Mouse (Mus musculus) hematopoietic stem cell, adult 5-6 weeks (primary cell): ENCODE measurements around the gene Ptch2. TPM values are rescaled to one million over a fixed set of nuclear protein-coding genes. Genes with fewer than 3 reads are reported as not detected.

Source experiments
- ATAC-seq, 2 experiments: fragments of 125-278 bp in 1 of 2; replicated peaks in 1 of 2; 2 replicates each; pipeline ENCODE4 v1.8.0; 2016 to 2017; ENCODE audit warnings: inconsistent platforms in 2 of 2, mild to moderate bottlenecking in 2 of 2, moderate number of reproducible peaks in 2 of 2, low read depth in 1 of 2, moderate TSS enrichment in 1 of 2; ENCODE audit not compliant: low FRiP score in 2 of 2, poor library complexity in 2 of 2, severe bottlenecking in 2 of 2, insufficient read depth in 1 of 2, low TSS enrichment in 1 of 2
- total RNA-seq: library from RNA; stranded (forward); fragments of 172-1452, 232-1000 nt; gene quantifications from 2 replicates; pipeline ENCODE4 v1.2.3, GENCODE M21; 2017

The Ptch2 gene
- total RNA-seq, 1 experiment from 2014 or later = not detected

DNA sequence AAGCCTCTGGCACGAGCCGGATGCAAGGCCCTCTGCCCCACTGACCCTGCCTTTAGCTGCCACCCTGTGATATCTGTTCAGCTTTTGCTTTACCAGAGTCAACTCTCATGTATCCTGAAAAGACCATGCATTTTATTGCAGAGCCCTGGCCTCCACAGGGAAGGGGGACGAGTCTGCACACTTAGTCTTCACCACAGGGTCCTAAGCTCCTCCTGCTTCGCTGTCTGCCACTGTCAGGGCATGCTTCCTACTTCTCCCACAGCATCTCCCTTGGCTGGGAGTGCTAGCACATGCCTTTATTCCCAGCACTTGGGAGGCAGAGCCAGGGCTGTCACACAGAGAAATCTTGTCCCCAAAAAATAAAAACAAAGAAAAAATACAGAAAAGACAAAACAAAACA lies 65.3 kb downstream of the Ptch2 start:
- no peak for ATAC-seq

Other genes starting within 250 kb of the Ptch2 start
- 0.10 and 0.56 TPM in 2 replicates for gene Zswim5, start 218.7 kb upstream of the Ptch2 start, total RNA-seq
- 40.1 and 52.0 TPM in 2 replicates for gene Urod, start 101.7 kb upstream of the Ptch2 start, total RNA-seq
- 14.4 and 17.0 TPM in 2 replicates for gene Hectd3, start 100.8 kb upstream of the Ptch2 start, total RNA-seq
- gene Eif2b3, start 76.7 kb upstream of the Ptch2 start, total RNA-seq = 21.2 and 34.4 TPM in 2 replicates
- gene Btbd19, start 29.6 kb downstream of the Ptch2 start, total RNA-seq = 8.4 and 13.3 TPM in 2 replicates
- gene Tctex1d4, start 30.7 kb downstream of the Ptch2 start, total RNA-seq = not detected in 2 replicates
- 3.1 and 9.3 TPM in 2 replicates for gene Plk3, start 37.9 kb downstream of the Ptch2 start, total RNA-seq
- gene Rps8, start 60.2 kb downstream of the Ptch2 start, total RNA-seq = 2,027 and 2,234 TPM in 2 replicates
- gene Kif2c, start 86.6 kb downstream of the Ptch2 start, total RNA-seq = 21.9 and 30.0 TPM in 2 replicates
- gene Tmem53, start 155.9 kb downstream of the Ptch2 start, total RNA-seq = 3.8 TPM in 1 of 2 replicates, not detected in the other
- gene Armh1, start 156.1 kb downstream of the Ptch2 start, total RNA-seq = not detected in 2 replicates